ENCODE assay signal across 8 mouse cellular contexts in genomic region chr16:43334411-43335150, GRCm38 (mm10).
DNase-seq lines count a peak whose midpoint lies in the region; ATAC-seq and TF ChIP-seq lines count a peak whose summit lies in the region.
"Had no signal": no experiment of that assay in that cellular context is flagged by ENCODE, and none has a peak within 500 bp of the region (broad histone marks: within the 10 kb centered on the region; RNA-seq: fewer than 3 reads in every experiment).

No protein-coding gene starts in this region.

- no peaks in the 10 kb centered on the region for H3K36me3 ChIP-seq in embryonic facial prominence, embryonic 14.5 days (ENCODE audit: control insufficient read depth, insufficient read depth, low read length)
- H3K36me3 ChIP-seq in heart, embryonic 15.5 days = no peaks in the 10 kb centered on the region
- no peaks in the 10 kb centered on the region for H3K36me3 ChIP-seq in lung, embryonic 15.5 days
- no peaks in the 10 kb centered on the region for H3K36me3 ChIP-seq in stomach, postnatal 0 days (ENCODE audit: control insufficient read depth, insufficient read depth, low read length)

- TF ChIP-seq EP300 in stomach, postnatal 0 days (optimal IDR thresholded peaks at IDR 0.05) = no peak

- WGBS in embryonic facial prominence, embryonic 14.5 days = 30% methylated on average over 11 of the region's 11 CpGs
- WGBS in heart, embryonic 15.5 days = 24% methylated on average over 11 of the region's 11 CpGs
- 19% methylated on average over 11 of the region's 11 CpGs for WGBS in lung, embryonic 15.5 days
- WGBS in stomach, postnatal 0 days = 18% methylated on average over 11 of the region's 11 CpGs

- peak; percentile 22; the same call in 1 of the 2 replicates for ATAC-seq in embryonic facial prominence, embryonic 14.5 days (ENCODE audit: low read depth)
- no peak for ATAC-seq in heart, embryonic 15.5 days (replicated peaks; ENCODE audit: insufficient number of reproducible peaks, insufficient read depth, low FRiP score, low read depth)
- no peak for ATAC-seq in lung, embryonic 15.5 days (ENCODE audit: borderline replicate concordance, extremely low read depth, low FRiP score, low TSS enrichment)
- ATAC-seq in stomach, postnatal 0 days (ENCODE audit: low FRiP score, low TSS enrichment) = no peak

- H3K27me3 ChIP-seq in embryonic facial prominence, embryonic 14.5 days (replicated peaks; ENCODE audit: control insufficient read depth, insufficient read depth, low read length) = no peaks in the 10 kb centered on the region
- no peaks in the 10 kb centered on the region for H3K27me3 ChIP-seq in heart, embryonic 15.5 days
- H3K27me3 ChIP-seq in lung, embryonic 15.5 days = no peaks in the 10 kb centered on the region
- H3K27me3 ChIP-seq in stomach, postnatal 0 days (ENCODE audit: control insufficient read depth, insufficient read depth, low read length) = no peaks in the 10 kb centered on the region

- no peak overlapping the region for H3K9ac ChIP-seq in embryonic facial prominence, embryonic 14.5 days (ENCODE audit: low read depth, low read length)
- no peak overlapping the region for H3K9ac ChIP-seq in heart, embryonic 15.5 days
- no peak overlapping the region for H3K9ac ChIP-seq in lung, embryonic 15.5 days
- H3K9ac ChIP-seq in stomach, postnatal 0 days (ENCODE audit: low read length) = no peak overlapping the region
- H3K9ac ChIP-seq: liver, embryonic 14.5 days had no signal

- TF ChIP-seq CTCF in stomach, postnatal 0 days (IDR thresholded peaks at IDR 0.05; ENCODE audit: low read depth) = no peak

- peak overlapping the region; percentile 74 for H3K27ac ChIP-seq in embryonic facial prominence, embryonic 14.5 days (replicated peaks; ENCODE audit: low read depth, low read length)
- H3K27ac ChIP-seq in heart, embryonic 15.5 days = peak overlapping the region; percentile 50
- peak overlapping the region; percentile 45; the same call in 1 of the 2 replicates for H3K27ac ChIP-seq in lung, embryonic 15.5 days
- peak overlapping the region; percentile 59; the same call in 1 of the 2 replicates for H3K27ac ChIP-seq in stomach, postnatal 0 days (replicated peaks)
- H3K27ac ChIP-seq: liver, embryonic 14.5 days had no signal

- no peaks in the 10 kb centered on the region for H3K9me3 ChIP-seq in embryonic facial prominence, embryonic 14.5 days (ENCODE audit: control insufficient read depth, low read length)
- no peaks in the 10 kb centered on the region for H3K9me3 ChIP-seq in heart, embryonic 15.5 days (replicated peaks)
- H3K9me3 ChIP-seq in lung, embryonic 15.5 days = no peaks in the 10 kb centered on the region
- H3K9me3 ChIP-seq in stomach, postnatal 0 days (ENCODE audit: control insufficient read depth, low read length) = no peaks in the 10 kb centered on the region

- H3K4me3 ChIP-seq in embryonic facial prominence, embryonic 14.5 days (ENCODE audit: low read depth, low read length) = no peak overlapping the region
- H3K4me3 ChIP-seq in heart, embryonic 15.5 days = no peak overlapping the region
- H3K4me3 ChIP-seq in lung, embryonic 15.5 days = no peak overlapping the region
- H3K4me3 ChIP-seq in stomach, postnatal 0 days (ENCODE audit: low read depth, low read length) = peak overlapping the region; percentile 8; the same call in 1 of the 2 replicates

- H3K4me1 ChIP-seq in embryonic facial prominence, embryonic 14.5 days (ENCODE audit: control insufficient read depth, insufficient read depth, low read length) = peaks cover 13% of the 10 kb centered on the region
- H3K4me1 ChIP-seq in heart, embryonic 15.5 days (replicated peaks) = peaks cover 9% of the 10 kb centered on the region
- peaks cover 13% of the 10 kb centered on the region for H3K4me1 ChIP-seq in lung, embryonic 15.5 days
- peaks cover 2% of the 10 kb centered on the region; the same call in 1 of the 2 replicates for H3K4me1 ChIP-seq in stomach, postnatal 0 days (replicated peaks; ENCODE audit: control insufficient read depth, insufficient read depth)

- H3K4me2 ChIP-seq in embryonic facial prominence, embryonic 14.5 days (ENCODE audit: low read depth, low read length) = peak overlapping the region; percentile 8; the same call in 1 of the 2 replicates
- peak overlapping the region; percentile 49 for H3K4me2 ChIP-seq in heart, embryonic 15.5 days
- H3K4me2 ChIP-seq in lung, embryonic 15.5 days = no peak overlapping the region; the same call in 1 of the 2 replicates
- peak overlapping the region; percentile 45 for H3K4me2 ChIP-seq in stomach, postnatal 0 days (replicated peaks; ENCODE audit: low read depth)

- DNase-seq in right cerebral cortex, postnatal 10 days (ENCODE audit: low spot score in 2 of 2) = peak; percentile 38 to 46
- no peak for DNase-seq in right cerebral cortex, postnatal 25 days
- peak; percentile 77 for DNase-seq in embryonic facial prominence, embryonic 14.5 days (ENCODE audit: low spot score)
- peak; percentile 23 for DNase-seq in stomach, postnatal 0 days (ENCODE audit: low spot score)
- DNase-seq in spleen, postnatal 10 days (ENCODE audit: low spot score in 2 of 2) = no peak

Comparison
In these comparisons a context has a peak if more than half of its experiments do, and no peak if none do; other contexts are left out.
1. DNase-seq: peak in right cerebral cortex, postnatal 10 days (2 of 2), embryonic facial prominence, embryonic 14.5 days (single experiment) and stomach, postnatal 0 days (single experiment); none in right cerebral cortex, postnatal 25 days (single experiment) and spleen, postnatal 10 days (0 of 2).
2. Peak in every context shown above with its lines, with median percentiles within 50 percentile points of each other: H3K27ac ChIP-seq.